Mouse (Mus musculus) CD4-positive, CD25-positive, alpha-beta regulatory T cell, adult 2 months (primary cell): ENCODE measurements at regions not wholly inside any gene's neighbourhood (a gene's known extent, or its start where the extent isn't known, plus 50 kb on each side); places are given as distances from the start of the nearest gene placed in this dataset.

Source experiments
- DNase-seq: peaks from one replicate; pipeline ENCODE4 v3.0.0-alpha.2; 2012; ENCODE audit warnings: low read depth, low spot score

- no peak for DNase-seq
Measured at GRCm38 (mm10) chr16:21359459-21359858, 63.5 kb upstream of the Vps8 start.

- no peak for DNase-seq
Measured at GRCm38 (mm10) chr16:21361406-21361805, 61.5 kb upstream of the Vps8 start.

GRCm38 (mm10) chr16:21362663-21363367, 60.1 kb upstream of the Vps8 start:
- DNase-seq = no peak

- no peak for DNase-seq
Measured at GRCm38 (mm10) chr16:21364885-21365284, 58.0 kb upstream of the Vps8 start.

GRCm38 (mm10) chr16:21367449-21367848, 55.5 kb upstream of the Vps8 start:
- DNase-seq = no peak

GRCm38 (mm10) chr16:21368821-21369220, 54.1 kb upstream of the Vps8 start:
- DNase-seq = no peak

- DNase-seq = no peak
Measured at GRCm38 (mm10) chr16:21369569-21370512, 53.1 kb upstream of the Vps8 start.
